Mouse (Mus musculus) neural tube, embryonic 15.5 days (tissue): ENCODE measurements at regions not wholly inside any gene's neighbourhood (a gene's known extent, or its start where the extent isn't known, plus 50 kb on each side); places are given as distances from the start of the nearest gene placed in this dataset.
"Not testable (repeated sequence)": the region's sequence is repeated elsewhere in the genome, so short reads cannot be mapped to it uniquely, and the experiment has no call there.

ENCODE experiments used
- ATAC-seq: fragments of 200-750 bp; cut with Nextera tagmentation; 2 replicates; pipeline ENCODE4 v1.8.0; 2017; ENCODE audit warnings: mild to moderate bottlenecking, moderate TSS enrichment, moderate library complexity; ENCODE audit not compliant: low FRiP score
- H3K27ac ChIP-seq: fragments of 300-500 bp; sonication (generic); replicated peaks from 2 replicates; pipeline ENCODE4 v1.5.1; 2015; ENCODE audit warnings: mild to moderate bottlenecking, inconsistent platforms
- H3K27me3 ChIP-seq: fragments of 300-500 bp; sonication (generic); replicated peaks from 2 replicates; pipeline ENCODE4 v1.6.1; 2015; ENCODE audit warnings: inconsistent platforms
- H3K36me3 ChIP-seq: fragments of 300-500 bp; sonication (generic); 2 replicates; pipeline ENCODE4 v1.6.1; 2015; ENCODE audit warnings: inconsistent platforms
- H3K4me1 ChIP-seq: fragments of 300-500 bp; sonication (generic); 2 replicates; pipeline ENCODE4 v1.6.1; 2015; ENCODE audit warnings: inconsistent platforms
- H3K4me2 ChIP-seq: fragments of 300-500 bp; sonication (generic); 2 replicates; pipeline ENCODE4 v1.6.1; 2015; ENCODE audit warnings: inconsistent platforms, mild to moderate bottlenecking, moderate library complexity
- H3K4me3 ChIP-seq: fragments of 300-500 bp; sonication (generic); replicated peaks from 2 replicates; pipeline ENCODE4 v1.5.1; 2015; ENCODE audit warnings: mild to moderate bottlenecking, inconsistent platforms
- H3K9ac ChIP-seq: fragments of 300-500 bp; sonication (generic); replicated peaks from 2 replicates; pipeline ENCODE4 v1.6.1; 2015; ENCODE audit warnings: mild to moderate bottlenecking, inconsistent platforms
- H3K9me3 ChIP-seq: fragments of 300-500 bp; sonication (generic); replicated peaks from 2 replicates; pipeline ENCODE4 v1.6.1; 2016; ENCODE audit warnings: inconsistent platforms
- WGBS: fragments of 180-500 bp; shearing (Covaris S2); methylation state at CpG from one replicate; pipeline ENCODE4 v1.1.7; 2015; ENCODE audit warnings: mixed read lengths; 5-methylcytosine and 5-hydroxymethylcytosine counted together

DNA sequence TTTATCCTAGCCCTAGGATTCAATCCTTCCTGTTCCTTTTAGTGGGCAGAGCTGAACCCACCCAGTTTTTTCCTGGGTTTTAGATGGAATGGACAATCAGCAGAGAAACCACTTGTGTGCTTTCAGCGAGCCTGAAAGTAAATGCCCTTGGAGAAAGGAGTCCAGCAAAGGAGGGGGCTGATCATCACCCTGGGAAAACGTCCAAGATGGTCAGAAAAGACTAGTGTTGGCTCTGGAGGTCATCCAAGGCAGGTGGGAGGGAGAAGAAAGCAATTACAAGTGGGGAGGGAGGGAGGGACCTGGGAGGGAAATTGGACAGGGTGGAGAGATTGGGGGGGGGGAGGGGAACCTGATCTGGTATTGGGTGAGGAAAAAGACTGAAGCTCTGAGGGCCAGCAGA, 55.6 kb upstream of the Zfp366 start:
- no peak overlapping the region for H3K27ac ChIP-seq
- H3K36me3 ChIP-seq: no peaks in the 10 kb centered on the region
- no peaks in the 10 kb centered on the region for H3K27me3 ChIP-seq
- 41% methylated on average over 2 of the region's 2 CpGs for WGBS
- H3K9me3 ChIP-seq: no peaks in the 10 kb centered on the region
- no peak for ATAC-seq
- H3K4me2 ChIP-seq: no peak overlapping the region
- H3K4me1 ChIP-seq: 0 out of 2 replicates have a peak, but pooled peaks cover 4% of the 10 kb centered on the region
- H3K4me3 ChIP-seq: no peak overlapping the region
- no peak overlapping the region for H3K9ac ChIP-seq

DNA sequence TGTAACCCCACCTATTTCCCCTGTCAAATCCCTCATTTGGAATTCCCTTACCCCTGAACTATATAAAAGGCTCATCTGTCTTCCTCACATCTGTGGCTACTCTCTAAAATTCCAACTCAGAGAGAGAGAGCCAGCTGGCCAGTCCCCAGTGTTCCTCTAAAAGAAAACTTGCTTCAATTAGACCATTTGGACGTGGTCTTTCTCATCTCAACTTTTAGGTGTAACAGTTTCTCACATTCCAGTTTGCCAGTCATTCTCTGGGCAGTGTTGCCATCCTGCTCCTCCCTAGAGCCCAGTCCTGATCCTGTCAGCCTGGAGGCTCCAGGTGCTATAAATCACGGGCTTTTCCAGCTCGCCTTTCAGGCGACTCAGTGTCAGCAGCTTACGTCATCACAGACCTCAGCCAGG, 56.3 kb upstream of the Zfp366 start:
- 0 out of 2 replicates have a peak, but pooled peaks cover 4% of the 10 kb centered on the region for H3K4me1 ChIP-seq
- H3K4me3 ChIP-seq: no peak overlapping the region
- H3K27ac ChIP-seq: no peak overlapping the region; the same call in 1 of the 2 replicates
- H3K9ac ChIP-seq: no peak overlapping the region
- 64% methylated on average over 5 of the region's 5 CpGs for WGBS
- H3K4me2 ChIP-seq: no peak overlapping the region
- no peaks in the 10 kb centered on the region for H3K36me3 ChIP-seq
- no peak for ATAC-seq
- H3K9me3 ChIP-seq: no peaks in the 10 kb centered on the region
- no peaks in the 10 kb centered on the region for H3K27me3 ChIP-seq

DNA sequence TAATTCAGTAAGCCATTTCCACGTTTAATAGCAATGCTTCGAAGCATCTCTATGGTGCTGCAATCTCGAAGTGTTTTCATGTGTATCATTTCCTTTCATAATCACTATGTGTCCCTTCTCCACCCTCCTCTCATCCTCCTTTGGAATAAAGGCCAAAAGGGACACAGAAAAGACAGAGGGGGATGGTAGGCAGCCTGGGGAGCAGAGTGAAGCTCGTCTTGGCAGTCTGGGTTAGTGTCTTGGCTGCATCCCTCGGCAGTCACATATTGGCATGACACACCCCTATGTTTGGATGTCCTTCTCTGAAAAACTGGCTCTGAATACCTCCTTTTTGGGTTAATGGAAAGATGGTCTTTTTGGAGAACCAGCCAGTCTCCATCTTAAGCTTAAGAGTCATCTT, 56.9 kb upstream of the Zfp366 start:
- WGBS: 67% methylated on average over 5 of the region's 5 CpGs
- H3K36me3 ChIP-seq: no peaks in the 10 kb centered on the region
- no peak overlapping the region for H3K4me2 ChIP-seq
- 0 out of 2 replicates have a peak overlapping the region, but pooled peaks have one; percentile 5 for H3K27ac ChIP-seq
- H3K4me1 ChIP-seq: 0 out of 2 replicates have a peak, but pooled peaks cover 4% of the 10 kb centered on the region
- H3K4me3 ChIP-seq: no peak overlapping the region
- H3K27me3 ChIP-seq: no peaks in the 10 kb centered on the region
- H3K9ac ChIP-seq: no peak overlapping the region
- ATAC-seq: no peak
- no peaks in the 10 kb centered on the region for H3K9me3 ChIP-seq

DNA sequence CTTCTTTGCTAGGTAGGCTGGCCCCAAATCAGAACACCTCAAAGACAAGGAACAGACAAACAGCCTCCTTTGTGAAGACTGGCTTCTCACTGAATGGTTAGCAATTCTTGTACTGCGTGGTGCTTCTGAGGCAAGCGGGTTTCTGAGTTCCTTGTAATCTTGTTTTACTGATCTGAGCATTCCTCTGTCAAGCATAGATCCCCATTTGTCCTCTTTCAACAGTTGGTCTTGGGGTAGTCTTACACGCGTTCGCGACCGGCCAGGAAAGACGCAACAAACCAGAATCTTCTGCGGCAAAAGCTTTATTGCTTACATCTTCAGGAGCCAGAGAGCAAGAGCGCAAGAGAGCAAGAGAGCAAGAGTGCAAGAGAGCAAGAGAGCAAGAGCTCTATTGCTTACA, 57.7 kb upstream of the Zfp366 start:
- H3K9me3 ChIP-seq, H3K27me3 ChIP-seq, H3K27ac ChIP-seq, H3K4me3 ChIP-seq, H3K4me1 ChIP-seq, ATAC-seq, H3K4me2 ChIP-seq, H3K9ac ChIP-seq, H3K36me3 ChIP-seq: not testable (repeated sequence)
- 97% methylated on average over 10 of the region's 10 CpGs for WGBS

DNA sequence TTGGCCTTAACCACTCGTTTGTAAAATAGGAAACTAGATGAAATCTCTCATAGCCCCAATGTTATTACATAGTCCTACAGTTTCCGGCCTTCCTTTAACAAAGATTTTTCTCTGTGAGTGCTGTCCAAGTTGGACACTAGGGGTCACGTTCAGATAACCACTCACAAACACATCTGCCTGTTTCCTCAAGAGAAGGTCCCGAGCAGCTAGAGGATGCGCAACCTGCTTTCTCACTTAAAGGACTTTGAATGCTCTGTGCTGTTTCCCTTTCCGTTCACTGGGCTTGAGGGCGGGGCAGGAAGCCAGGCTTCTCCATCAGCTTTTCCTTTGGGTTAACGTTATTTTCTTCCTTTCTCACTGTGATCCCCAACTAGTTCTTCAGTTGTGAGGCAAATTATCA, 58.1 kb upstream of the Zfp366 start:
- Histone ChIP-seq H3K9me3 (no peaks in the 10 kb centered on the region), H3K27ac (no peak overlapping the region), H3K27me3 (no peaks in the 10 kb centered on the region), H3K9ac (no peak overlapping the region), H3K4me1 (0 out of 2 replicates have a peak, but pooled peaks cover 4% of the 10 kb centered on the region), H3K36me3 (no peaks in the 10 kb centered on the region), H3K4me2 (no peak overlapping the region), H3K4me3 (no peak overlapping the region)
- WGBS: 81% methylated on average over 8 of the region's 8 CpGs
- ATAC-seq: no peak

DNA sequence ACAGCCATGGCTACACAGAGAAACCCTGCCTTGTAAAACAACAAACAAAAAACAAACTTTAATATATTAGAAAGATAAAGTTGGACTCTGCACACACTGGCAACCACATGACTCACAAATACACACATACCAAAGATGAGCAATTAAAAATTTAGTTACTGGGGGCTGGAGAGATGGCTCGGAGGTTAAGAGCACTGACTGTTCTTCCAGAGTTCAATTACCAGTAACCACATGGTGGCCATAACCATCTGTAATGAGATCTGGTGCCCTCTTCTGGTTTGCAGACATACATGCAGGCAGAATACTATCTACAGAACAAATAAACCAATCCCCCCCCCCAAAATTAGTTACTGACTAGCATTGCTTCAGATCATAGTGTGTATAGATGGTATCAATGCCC, 58.7 kb upstream of the Zfp366 start:
- 53% methylated on average over 1 of the region's 1 CpGs for WGBS
- Histone ChIP-seq H3K4me2 (no peak overlapping the region), H3K27ac (no peak overlapping the region), H3K36me3 (no peaks in the 10 kb centered on the region), H3K9ac (no peak overlapping the region), H3K4me1 (0 out of 2 replicates have a peak, but pooled peaks cover 4% of the 10 kb centered on the region), H3K27me3 (no peaks in the 10 kb centered on the region), H3K9me3 (no peaks in the 10 kb centered on the region), H3K4me3 (no peak overlapping the region)
- no peak for ATAC-seq

DNA sequence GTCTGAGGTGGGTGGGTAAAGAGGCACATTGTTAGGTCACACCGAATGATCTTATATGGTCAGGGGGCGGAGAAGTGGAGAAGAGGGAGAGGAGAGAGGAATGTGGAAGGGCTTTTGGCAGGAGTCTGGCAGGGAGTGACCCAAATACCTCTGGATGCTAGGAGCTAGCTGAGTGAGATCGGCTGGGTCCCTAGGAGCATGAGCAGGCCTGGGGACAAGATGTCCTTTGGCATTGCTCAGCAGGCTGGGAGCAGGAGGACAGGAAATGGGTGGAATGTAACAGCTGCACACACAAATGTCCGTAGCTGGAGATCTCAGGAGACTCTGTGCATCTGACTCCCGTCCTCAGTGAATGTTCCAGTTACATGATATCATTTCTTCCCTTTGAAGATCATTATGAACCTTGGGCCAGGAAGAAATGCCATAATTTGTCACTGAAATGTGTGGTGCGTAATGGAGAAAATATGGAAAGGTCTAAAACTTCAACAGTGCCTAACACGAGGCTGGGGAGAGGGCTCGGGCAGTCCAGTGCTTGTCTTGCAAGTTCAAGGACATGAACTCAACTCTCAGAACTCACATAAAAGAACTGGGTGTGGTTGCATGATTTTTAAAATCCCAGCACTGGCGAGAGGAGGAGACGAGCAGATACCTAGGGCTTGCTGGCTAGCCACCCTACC, 59.6 kb upstream of the Zfp366 start:
- no peak overlapping the region for H3K4me3 ChIP-seq
- H3K27me3 ChIP-seq: no peaks in the 10 kb centered on the region
- H3K9me3 ChIP-seq: no peaks in the 10 kb centered on the region
- peak overlapping the region; percentile 9; the same call in 1 of the 2 replicates for H3K27ac ChIP-seq
- 0 out of 2 replicates have a peak, but pooled peaks cover 4% of the 10 kb centered on the region for H3K4me1 ChIP-seq
- H3K36me3 ChIP-seq: no peaks in the 10 kb centered on the region
- 61% methylated on average over 10 of the region's 10 CpGs for WGBS
- H3K4me2 ChIP-seq: no peak overlapping the region
- ATAC-seq: no peak
- no peak overlapping the region for H3K9ac ChIP-seq

DNA sequence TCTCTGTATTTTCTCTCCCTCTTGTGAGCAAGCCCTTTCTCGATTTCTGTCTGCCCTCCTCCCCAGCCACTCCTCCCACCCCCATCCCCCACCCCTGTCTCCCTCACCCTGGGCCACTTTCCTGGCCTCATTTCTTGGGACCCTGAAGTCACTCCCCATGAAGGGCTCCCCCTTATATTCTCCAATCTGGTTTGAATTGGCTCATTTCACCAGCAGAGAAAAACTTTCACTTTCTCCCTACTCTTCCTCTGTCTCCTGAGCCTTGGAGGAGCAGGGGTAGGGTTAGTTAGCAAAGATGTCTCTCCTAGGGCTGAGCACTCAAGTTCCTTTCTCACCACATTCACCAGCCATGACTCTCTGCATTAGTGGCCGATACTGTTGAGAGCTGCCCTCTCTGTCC, 60.5 kb upstream of the Zfp366 start:
- H3K4me2 ChIP-seq: no peak overlapping the region
- ATAC-seq: no peak
- no peak overlapping the region for H3K9ac ChIP-seq
- WGBS: 40% methylated on average over 2 of the region's 2 CpGs
- H3K4me1 ChIP-seq: peaks cover 6% of the 10 kb centered on the region; the same call in 1 of the 2 replicates
- no peak overlapping the region for H3K4me3 ChIP-seq
- no peaks in the 10 kb centered on the region for H3K36me3 ChIP-seq
- no peaks in the 10 kb centered on the region for H3K9me3 ChIP-seq
- no peak overlapping the region for H3K27ac ChIP-seq
- no peaks in the 10 kb centered on the region for H3K27me3 ChIP-seq

DNA sequence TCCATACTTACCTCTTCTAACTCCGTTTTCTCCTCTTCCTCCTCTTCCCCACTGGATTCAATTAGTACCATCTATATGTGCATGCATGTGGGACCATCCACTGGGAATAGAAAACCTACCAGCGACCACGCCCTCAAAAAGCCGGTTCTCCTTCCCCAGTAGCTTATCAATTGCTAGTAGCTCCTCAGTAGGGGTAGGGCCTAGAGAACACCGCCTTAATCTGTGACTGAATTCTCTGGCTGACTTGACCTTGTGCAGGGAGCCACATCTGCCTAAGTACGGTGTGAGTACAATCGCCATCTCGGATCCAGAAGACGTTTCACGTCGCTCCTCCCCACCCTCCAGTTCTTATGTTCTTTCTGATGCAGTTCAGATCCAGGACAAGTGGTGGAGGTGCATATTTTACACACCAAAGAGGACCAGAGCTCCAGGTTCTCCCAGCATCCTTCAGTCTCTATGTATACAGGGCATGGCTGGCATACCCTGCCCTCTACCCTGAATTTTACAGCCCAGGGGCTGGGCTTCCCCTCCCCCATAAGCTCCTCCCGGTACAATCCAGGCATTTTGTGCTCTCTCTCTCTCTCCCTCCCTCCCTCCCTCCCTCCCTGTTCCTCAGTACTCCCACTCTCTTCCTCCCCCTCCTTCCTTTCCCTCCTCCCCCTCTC, 61.0 kb upstream of the Zfp366 start:
- Histone ChIP-seq H3K36me3 (no peaks in the 10 kb centered on the region), H3K9ac (no peak overlapping the region), H3K27me3 (no peaks in the 10 kb centered on the region), H3K4me2 (no peak overlapping the region), H3K4me3 (no peak overlapping the region), H3K4me1 (peaks cover 10% of the 10 kb centered on the region; the same call in 1 of the 2 replicates), H3K27ac (no peak overlapping the region), H3K9me3 (no peaks in the 10 kb centered on the region)
- whole genome bisulfite sequencing: 79% methylated on average over 12 of the region's 12 CpGs
- ATAC-seq: no peak

DNA sequence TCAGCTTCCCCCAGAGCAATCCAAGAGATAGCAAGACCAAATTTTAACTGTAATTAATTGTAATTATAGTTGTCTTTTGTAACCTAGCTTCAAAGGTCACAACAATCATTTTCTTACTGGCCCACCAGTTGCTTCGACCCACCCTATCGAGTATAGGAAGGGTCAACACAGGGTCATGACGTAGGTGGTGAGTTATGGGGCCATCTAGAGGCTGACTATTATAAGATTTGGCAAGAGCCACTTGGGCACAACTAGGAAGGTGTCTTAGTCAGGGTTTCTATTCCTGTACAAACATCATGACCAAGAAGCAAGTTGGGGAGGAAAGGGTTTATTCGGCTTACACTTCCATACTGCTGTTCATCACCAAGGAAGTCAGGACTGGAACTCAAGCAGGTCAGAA, 62.1 kb upstream of the Zfp366 start:
- WGBS: 86% methylated on average over 4 of the region's 4 CpGs
- not testable (repeated sequence) for H3K4me3 ChIP-seq, H3K9ac ChIP-seq, ATAC-seq, H3K9me3 ChIP-seq, H3K27ac ChIP-seq, H3K4me2 ChIP-seq, H3K36me3 ChIP-seq, H3K27me3 ChIP-seq, H3K4me1 ChIP-seq

DNA sequence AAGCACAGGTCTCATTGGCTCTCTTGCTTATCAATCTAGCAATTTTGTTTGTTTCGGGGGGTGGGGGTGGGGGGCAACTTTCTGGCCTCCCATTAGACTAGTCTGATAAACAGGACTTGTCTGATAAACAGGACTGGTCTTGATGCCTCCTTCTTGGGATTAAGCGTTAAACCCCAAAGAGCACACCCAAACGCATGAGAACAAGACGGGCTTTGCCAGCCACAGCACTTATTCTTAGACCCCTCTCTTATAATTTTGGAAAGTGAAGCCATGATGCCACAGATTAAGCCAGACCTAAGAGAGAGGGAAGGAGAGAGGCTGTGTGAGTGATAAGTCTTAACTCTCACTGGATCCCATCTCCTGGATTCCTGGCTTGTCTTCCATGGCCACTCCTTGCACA, 63.5 kb upstream of the Zfp366 start:
- Histone ChIP-seq H3K27ac (no peak overlapping the region), H3K9me3 (no peaks in the 10 kb centered on the region), H3K9ac (no peak overlapping the region), H3K4me2 (no peak overlapping the region), H3K27me3 (no peaks in the 10 kb centered on the region), H3K36me3 (no peaks in the 10 kb centered on the region), H3K4me3 (no peak overlapping the region), H3K4me1 (peaks cover 6% of the 10 kb centered on the region; the same call in 1 of the 2 replicates)
- 99% methylated on average over 4 of the region's 4 CpGs for WGBS
- no peak for ATAC-seq

DNA sequence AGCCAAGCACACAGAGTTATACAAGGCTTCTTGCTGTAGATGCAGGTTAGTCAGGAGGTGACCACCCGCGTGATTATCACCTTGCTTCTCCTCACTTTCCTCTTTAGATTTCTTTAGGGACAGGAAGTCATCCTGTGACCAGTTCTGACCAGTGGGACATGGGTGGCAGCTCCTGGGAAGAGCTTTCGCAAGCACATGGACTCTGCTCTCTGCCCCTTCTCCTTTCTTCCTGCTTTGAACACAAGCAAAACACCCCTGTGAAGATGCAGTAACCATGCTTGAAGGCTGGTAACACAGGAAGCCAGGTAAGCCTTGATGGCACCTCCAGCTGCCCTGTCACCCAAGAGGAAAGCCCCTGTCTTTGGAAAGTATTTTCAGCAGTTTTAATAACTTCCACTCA, 64.7 kb upstream of the Zfp366 start:
- Histone ChIP-seq H3K36me3 (no peaks in the 10 kb centered on the region), H3K27ac (no peak overlapping the region), H3K9ac (no peak overlapping the region), H3K4me3 (no peak overlapping the region), H3K27me3 (no peaks in the 10 kb centered on the region), H3K9me3 (no peaks in the 10 kb centered on the region), H3K4me1 (peaks cover 11% of the 10 kb centered on the region; the same call in 1 of the 2 replicates), H3K4me2 (no peak overlapping the region)
- WGBS: 98% methylated on average over 3 of the region's 3 CpGs
- ATAC-seq: no peak
